Mouse (Mus musculus) spleen, postnatal 4 days (tissue): ENCODE results near the gene Slc17a5.

Source experiments
- DNase-seq, 2 experiments: peaks; one replicate each; pipeline ENCODE4 v3.0.0; 2022; ENCODE audit warnings: low spot score in 2 of 2

The Slc17a5 gene

DNA sequence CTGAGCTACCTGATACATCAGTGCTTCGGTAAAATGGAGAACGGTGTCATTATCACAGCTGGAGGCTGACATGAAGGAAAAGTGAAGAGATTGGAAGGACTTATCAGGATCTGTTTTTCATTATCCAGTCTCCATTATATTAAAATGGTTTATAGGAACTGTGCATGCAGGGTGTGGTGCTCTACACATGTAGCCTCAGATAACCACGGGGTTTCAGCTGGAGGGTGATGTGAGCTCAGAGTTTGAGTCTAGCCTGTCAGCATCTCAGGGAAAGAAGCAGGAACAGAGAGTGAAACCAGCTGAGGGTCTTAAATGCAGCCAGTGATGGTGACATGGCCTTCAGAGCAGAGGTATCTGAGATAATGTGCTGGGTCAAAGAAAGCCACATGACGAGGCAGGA lies 28.4 kb downstream of the Slc17a5 start:
- no peak for DNase-seq

- no peak for DNase-seq
These were observed 29.1 kb downstream of the Slc17a5 start for GRCm38 (mm10) chr9:78558586-78559214.

GRCm38 (mm10) chr9:78557041-78557440 lies 30.8 kb downstream of the Slc17a5 start:
- no peak for DNase-seq

GRCm38 (mm10) chr9:78552984-78553383 lies 34.9 kb downstream of the Slc17a5 start:
- peak; percentile 72 to 88 for DNase-seq

- DNase-seq: no peak
These were observed 36.1 kb downstream of the Slc17a5 start for GRCm38 (mm10) chr9:78551761-78552160.

GRCm38 (mm10) chr9:78547742-78548141 lies 40.1 kb downstream of the Slc17a5 start:
- no peak for DNase-seq

DNA sequence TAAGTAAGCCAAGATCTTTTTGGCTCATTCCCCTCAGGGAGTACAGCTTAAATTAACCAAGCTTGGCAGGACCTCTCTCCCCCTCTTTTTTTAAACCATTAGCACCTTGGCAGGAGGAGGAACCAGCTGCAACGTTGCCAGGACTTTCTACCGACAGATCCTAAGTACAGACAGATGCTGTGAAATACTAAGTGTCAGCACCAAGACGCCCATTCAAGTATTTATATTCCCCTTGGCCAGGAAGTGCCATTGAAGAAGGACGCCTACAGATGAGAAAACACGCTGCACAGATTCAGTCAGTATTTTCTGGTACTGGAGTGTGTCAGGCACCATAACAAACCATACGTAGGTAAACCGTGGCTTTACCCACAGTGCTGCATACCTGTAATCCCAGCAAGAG lies 40.9 kb downstream of the Slc17a5 start:
- DNase-seq: no peak

- DNase-seq: no peak
These were observed 46.1 kb downstream of the Slc17a5 start for GRCm38 (mm10) chr9:78541758-78542157.

DNA sequence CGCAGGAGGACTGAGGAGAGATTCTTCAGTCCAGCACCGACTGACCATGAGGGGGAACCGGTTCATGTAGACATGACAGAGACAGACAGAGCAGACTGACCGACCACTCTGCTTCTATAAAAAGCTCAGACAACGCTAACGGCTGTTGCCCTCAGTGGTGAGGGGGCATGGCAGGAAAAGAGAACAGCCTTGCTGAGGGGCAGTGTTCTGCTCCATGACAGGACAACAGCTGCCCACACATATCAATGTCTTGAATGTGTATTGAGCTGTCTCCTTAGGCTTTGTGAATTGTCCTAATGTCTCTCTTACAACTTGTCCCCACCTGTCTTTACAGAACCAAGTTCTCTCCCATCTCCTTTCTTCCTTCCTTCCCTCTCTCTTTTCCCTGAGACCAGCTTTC lies 49.4 kb downstream of the Slc17a5 start:
- no peak for DNase-seq

- no peak for DNase-seq
These were observed 50.5 kb downstream of the Slc17a5 start for GRCm38 (mm10) chr9:78537154-78537873.

DNA sequence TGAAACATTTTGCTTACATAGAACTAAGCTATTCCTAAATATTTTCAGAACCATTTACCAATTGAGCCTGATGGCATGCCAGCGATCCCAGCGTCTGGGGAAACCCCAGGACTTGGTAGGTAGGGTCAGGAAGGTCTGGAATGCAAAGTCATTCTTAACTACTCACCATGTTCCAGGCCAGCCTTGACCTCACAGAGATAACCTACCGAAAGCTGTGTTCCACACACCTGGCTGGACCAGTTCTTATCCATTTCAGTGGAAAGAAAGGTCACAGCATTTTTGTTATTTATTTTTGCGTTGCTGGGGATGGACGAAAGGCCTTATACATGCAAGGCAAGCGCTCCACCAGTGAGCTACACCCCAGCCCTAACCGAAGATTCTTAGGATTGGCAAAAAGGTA lies 53.2 kb downstream of the Slc17a5 start:
- DNase-seq: no peak

GRCm38 (mm10) chr9:78533296-78533935 lies 54.4 kb downstream of the Slc17a5 start:
- DNase-seq: peak; percentile 59 to 78

DNA sequence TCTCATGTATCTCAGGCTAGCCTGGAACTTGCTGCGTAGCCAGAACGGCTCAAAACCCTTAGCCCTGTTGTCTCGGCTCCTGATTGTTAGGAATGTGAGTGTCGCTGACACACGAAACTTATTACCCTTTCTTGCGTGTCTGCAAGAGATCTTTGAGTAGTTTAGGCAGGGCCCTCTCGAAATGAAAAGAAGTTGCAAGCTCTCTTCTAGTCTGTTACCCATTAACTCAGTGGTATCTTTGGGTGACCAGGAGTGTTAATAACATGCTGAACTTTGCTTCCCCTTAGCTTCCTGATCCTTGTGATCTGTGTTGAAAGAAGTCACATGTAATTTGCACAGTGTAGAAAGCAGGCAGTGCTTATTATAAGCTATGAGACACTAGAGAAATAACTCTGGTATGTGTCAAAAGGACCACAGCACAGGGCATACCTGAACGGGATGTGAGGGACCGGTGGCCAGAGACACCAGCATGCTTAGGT lies 55.5 kb downstream of the Slc17a5 start:
- no peak for DNase-seq

DNA sequence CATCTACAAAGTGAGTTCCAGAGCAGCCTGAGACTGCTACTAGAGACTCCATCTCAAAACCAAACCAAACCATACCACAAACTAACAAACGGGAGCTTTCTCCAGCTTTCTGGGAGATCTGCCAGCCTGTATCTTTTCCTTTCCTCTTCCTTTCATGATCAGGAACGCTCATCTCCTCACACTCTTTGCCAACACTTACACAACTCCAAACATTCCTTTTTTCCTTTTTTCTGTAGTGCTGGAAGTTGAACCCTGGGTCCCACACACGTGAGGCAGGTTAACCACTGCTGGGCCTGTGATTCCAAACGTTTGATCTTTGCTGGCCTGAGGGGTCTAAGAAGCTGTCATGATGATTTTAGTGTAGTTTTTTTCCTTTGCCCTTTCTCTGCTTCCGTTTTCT lies 56.0 kb downstream of the Slc17a5 start:
- no peak for DNase-seq

DNA sequence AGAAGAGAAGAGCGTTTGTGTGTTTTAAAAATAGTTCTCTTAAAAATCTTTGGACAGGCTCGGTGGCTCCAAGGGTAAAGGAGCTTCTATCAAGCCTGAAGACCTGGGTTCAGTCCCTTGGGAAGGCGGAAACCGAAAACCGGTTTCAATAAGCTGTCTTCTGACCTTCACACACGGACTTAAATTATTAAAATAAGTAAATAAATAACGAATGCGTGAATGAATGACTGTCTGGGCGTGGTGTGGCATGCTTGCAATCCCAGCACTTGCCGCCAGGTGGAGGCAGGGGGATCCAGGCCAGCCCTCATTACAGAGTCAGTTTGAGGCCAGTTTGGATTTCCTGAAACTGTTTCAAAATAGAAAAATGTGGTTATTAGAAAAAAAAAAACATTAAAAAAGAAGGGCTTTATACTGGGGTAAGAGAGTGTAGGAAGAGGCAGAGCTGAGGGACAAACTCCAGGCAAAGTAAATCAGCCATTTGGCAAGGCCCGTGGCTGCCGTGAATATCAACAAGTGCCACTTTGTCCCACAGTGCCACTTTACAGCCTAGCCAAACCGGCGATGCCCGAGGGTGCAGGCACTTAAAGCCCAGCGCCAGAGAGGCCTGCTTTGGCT lies 60.0 kb downstream of the Slc17a5 start:
- peak; percentile 83 to 95 for DNase-seq

DNA sequence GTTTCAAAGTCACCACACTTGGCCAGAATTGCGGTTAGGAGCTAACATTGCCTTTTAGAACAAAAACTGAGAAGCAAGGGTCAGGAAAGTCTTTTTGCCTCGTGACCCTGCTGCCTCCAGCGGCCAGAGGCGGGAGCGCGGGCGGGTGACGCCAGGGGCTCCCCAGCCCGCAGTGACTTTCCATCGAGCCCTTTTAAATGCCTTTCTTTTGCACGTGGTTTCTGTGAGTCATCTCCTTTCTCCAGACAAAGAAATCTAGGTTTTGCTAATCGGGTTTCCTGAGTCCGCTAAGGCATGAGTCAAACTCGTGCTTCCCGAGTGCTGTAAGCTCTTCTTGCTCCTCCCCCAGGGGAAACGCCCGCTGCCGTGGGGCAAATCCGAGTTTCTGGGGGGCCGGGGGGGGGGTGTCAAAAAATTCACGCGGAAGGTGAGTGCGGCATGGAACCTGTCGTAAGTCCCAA lies 60.5 kb downstream of the Slc17a5 start:
- peak; percentile 72 to 89 for DNase-seq

GRCm38 (mm10) chr9:78526206-78526605 lies 61.6 kb downstream of the Slc17a5 start:
- no peak for DNase-seq

GRCm38 (mm10) chr9:78525451-78526135 lies 62.2 kb downstream of the Slc17a5 start:
- DNase-seq: no peak

DNA sequence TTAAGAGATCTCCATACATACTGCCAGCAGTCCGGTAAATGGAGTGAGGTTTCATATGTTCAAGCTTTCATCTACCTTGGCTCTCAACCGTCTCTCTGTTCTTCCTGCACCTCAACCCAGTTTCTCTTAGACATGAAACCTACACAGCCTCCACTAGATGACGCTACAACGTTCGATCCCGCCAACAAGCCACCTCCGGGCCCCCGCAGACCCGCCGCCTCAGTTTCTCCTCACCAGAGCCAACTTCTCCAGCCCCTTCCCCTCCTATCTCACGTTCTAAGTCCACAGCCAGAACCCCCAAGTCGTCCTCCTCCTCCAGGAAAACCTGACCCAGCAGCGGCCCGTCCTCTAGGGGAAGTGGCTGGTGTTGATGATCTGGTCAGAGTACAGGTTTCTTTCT lies 66.2 kb downstream of the Slc17a5 start:
- DNase-seq: peak in 1 of 2 experiments; percentile 71

DNA sequence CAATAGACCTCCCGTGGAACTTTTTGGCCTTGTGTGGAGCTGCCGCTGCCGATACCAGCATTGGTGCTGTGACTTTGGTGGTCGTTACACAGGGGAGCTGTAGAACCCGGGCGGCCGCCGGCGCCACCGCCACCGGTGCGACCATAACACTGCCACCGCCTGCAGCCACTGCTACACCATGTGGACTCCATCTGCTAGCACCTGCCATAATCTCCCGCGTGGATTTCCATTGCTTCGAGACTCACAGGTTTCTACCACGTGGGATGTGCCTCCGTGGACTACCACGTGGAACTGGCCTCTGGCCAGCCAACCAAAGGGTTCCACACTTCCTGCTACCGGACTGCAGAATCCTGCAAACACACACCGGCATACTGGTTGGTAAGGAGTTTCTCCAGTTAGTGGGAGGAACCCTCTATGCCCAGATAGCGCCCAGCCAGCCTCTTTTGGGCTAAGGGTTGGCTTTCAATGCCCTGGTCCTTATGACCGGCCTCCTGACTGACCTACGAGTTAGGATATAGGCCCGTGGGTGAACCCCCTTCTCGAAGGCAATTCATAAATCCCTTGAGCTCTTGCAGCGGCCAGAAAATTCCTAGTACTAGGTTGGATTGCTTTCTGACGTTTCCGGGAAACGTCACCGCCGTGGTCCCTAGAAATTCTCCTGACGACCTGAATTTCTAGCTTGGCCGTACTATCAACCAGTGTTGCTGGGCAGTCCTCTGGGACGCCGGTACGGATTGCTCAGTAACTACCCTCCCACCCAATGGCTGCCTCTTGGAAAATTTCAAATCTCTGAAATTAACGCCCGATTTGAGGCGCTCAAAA lies 66.8 kb downstream of the Slc17a5 start:
- DNase-seq: no peak
